Mouse (Mus musculus) embryonic fibroblast, embryonic 13.5 days (primary cell): ENCODE results near the gene Slc7a11.

Source experiments
- CTCF ChIP-seq: IDR thresholded peaks from 2 replicates; pipeline ENCODE4 v1.5.1; 2011; ENCODE audit warnings: mild to moderate bottlenecking, control low read depth, low read length, moderate library complexity, borderline replicate concordance; ENCODE audit not compliant: insufficient read depth
- POLR2A ChIP-seq: IDR thresholded peaks from 2 replicates; pipeline ENCODE4 v1.6.1; 2011; ENCODE audit warnings: low read depth, mild to moderate bottlenecking, control low read depth, low read length, moderate library complexity

GRCm38 (mm10) chr3:50138319-50138718 lies 305.1 kb downstream of the Slc7a11 start:
- TF ChIP-seq CTCF (no peak), POLR2A (no peak)
